Mouse (Mus musculus) fat pad, adult 2 months (tissue): ENCODE results near the gene Pms1.

ENCODE experiments used
- DNase-seq: peaks from one replicate; pipeline ENCODE4 v3.0.0-alpha.2; 2011; ENCODE audit warnings: low read depth, low spot score; ENCODE audit errors: extremely low read depth

The Pms1 gene

GRCm38 (mm10) chr1:53201630-53202199, 95.1 kb downstream of the Pms1 start:
- no peak for DNase-seq

DNA sequence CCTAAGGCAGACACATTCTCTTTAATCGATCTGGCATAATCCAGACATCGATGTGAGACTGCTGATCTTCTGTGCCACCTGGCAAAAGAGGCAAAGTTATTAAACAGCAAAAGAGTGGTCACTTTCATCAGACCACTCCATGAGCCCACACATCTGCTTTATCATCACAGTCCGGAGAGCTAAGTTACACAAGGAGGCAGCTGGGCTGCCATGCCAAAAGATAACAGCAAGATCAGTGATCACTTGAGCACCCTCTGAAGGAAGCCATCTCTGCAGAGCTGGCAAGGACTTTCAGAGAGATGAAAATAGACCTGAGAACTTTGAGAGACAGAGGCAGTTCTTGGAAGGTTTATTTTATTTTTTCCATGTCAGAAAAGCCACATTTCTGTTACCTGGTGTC, 102.3 kb downstream of the Pms1 start:
- DNase-seq, result no peak

DNA sequence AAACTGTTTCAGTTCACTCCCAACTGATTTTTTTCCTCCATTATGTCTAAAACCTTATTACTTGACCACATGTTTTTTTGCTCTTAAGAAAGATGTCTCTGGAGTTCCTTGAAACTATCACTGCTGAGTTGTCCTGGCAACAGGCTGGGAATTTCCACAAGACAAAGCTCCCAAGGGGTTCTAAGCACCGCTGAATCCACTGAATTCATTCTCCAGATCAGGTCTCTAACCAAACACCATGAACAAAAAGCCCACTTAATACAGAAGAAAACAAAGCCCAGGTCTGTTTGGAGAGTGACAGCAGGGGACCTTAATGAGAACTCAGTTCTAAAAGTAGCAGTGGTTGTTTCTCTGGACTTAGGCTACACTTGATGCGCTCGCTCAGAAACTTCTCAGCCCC, 105.6 kb downstream of the Pms1 start:
- DNase-seq, result no peak

DNA sequence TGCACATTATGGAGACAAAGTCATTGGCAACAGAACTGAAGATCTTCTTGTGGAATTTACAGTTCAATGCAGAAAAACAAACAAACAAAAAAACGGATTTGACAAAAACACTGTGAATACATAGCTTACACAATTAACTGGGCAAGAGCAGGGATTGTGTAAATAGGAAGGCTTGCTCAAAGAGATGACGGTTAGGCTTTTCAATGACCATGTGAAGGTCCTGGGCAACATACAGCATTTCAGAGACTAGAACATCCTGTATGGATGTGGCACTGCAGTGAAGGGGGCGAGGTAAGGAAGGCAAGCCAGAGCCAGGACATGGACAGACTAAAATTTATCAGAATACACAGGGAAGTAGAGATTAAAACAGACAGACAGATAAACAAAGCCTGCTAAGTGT, 107.2 kb downstream of the Pms1 start:
- no peak for DNase-seq

- DNase-seq, result no peak
Observed at GRCm38 (mm10) chr1:53187536-53187935, 109.3 kb downstream of the Pms1 start, which contains the start of gene 1700019A02Rik. Gene 1700019A02Rik (minus strand): TSS chr1:53187636.

DNA sequence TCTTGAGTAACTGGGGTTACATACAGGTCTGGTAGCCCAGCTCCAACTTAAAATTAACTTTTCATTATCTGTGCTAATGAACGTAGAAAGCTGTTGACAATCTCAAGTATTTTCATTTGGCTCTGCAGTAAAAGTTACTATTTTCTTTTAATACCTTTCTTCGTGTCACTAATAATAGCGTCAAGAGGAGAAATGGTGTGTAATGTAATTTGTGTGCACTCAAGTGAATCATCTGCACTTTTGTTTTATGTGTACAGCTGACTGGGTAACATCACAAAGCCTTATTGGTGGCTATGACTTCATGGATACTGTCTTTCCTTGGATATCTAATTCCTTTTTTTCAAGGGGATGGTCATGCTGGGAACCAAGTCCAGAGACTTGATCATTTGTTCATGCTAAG, 110.5 kb downstream of the Pms1 start:
- no peak for DNase-seq

DNA sequence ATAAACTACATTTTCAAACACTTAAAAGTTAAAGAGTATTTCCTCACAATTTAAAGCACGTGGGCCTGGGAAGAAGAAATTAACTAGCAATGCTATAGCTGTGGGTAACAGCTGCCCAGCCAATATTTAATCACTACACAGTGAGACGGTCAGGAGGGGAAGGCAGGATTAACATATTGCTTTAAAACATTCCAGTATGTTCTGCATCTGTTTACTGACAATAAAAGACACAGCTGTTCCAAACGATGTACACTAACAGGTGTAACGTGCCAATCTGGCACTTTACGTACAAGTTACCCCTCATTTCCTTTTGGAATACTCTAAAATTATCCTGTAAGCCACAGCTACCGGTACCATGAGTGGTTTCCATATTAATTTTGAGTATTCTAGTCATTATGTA, 139.1 kb downstream of the Pms1 start:
- DNase-seq, result no peak
